Comparison of ENCODE assay signal across 30 mouse cellular contexts in the genomic region with DNA sequence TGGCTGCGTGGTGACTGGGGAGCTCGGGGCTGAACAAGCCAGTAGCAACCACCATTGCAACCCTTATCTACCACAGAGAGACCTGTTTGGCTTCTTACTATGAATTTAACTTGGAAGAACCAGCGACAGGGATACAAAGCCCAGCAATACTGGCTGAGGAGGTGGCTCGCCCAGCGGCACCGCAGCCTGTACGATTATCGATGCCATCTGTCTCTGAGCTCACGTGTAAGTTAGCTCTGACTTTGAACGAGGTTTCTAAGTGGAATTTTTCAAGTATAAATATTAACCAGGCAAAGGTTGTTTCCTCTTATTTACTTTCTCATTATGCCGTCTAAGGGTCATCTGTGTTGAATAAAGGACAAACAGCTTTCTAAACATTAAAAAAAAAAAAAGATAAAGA. TPM values are rescaled to one million over a fixed set of nuclear protein-coding genes. Genes with fewer than 3 reads are reported as not detected.
A peak's percentile ranks its signal among the peaks of the same experiment; 100 is the strongest.
DNase-seq lines count a peak whose midpoint lies in the region; ATAC-seq lines count a peak whose summit lies in the region.
"Had no signal": no experiment of that assay in that cellular context is flagged by ENCODE, and none has a peak within 500 bp of the region (broad histone marks: within the 10 kb centered on the region; RNA-seq: fewer than 3 reads in every experiment).

No protein-coding gene starts in this region.

- 79% methylated on average over 11 of the region's 11 CpGs for WGBS in liver, embryonic 11.5 days
- 69% methylated on average over 11 of the region's 11 CpGs for WGBS in liver, embryonic 16.5 days (ENCODE audit: insufficient replicate concordance)

- no peaks in the 10 kb centered on the region for H3K9me3 ChIP-seq in liver, embryonic 11.5 days (ENCODE audit: control insufficient read depth, low read length)
- H3K9me3 ChIP-seq in liver, embryonic 16.5 days (replicated peaks; ENCODE audit: control insufficient read depth, low read length) = no peaks in the 10 kb centered on the region
- H3K9me3 ChIP-seq: heart, embryonic 13.5 days; hindbrain, embryonic 10.5 days; hindbrain, embryonic 15.5 days; limb, embryonic 13.5 days; midbrain, embryonic 13.5 days; neural tube, embryonic 13.5 days had no signal

- H3K4me2 ChIP-seq in liver, embryonic 11.5 days = no peak overlapping the region
- peak overlapping the region; percentile 9; the same call in 1 of the 2 replicates for H3K4me2 ChIP-seq in liver, embryonic 16.5 days (ENCODE audit: low read depth, low read length)
- H3K4me2 ChIP-seq: heart, embryonic 13.5 days; hindbrain, embryonic 15.5 days; limb, embryonic 13.5 days; midbrain, embryonic 13.5 days; neural tube, embryonic 13.5 days had no signal

- H3K36me3 ChIP-seq in liver, embryonic 11.5 days (ENCODE audit: control insufficient read depth, insufficient read depth, low read length) = peaks cover 8% of the 10 kb centered on the region; the same call in 1 of the 2 replicates
- H3K36me3 ChIP-seq in liver, embryonic 16.5 days (ENCODE audit: control insufficient read depth, insufficient read depth) = no peaks in the 10 kb centered on the region; the same call in none of the 2 replicates
- H3K36me3 ChIP-seq: hindbrain, embryonic 15.5 days had no signal

- H3K4me3 ChIP-seq in liver, embryonic 11.5 days (ENCODE audit: low read depth, low read length) = no peak overlapping the region
- no peak overlapping the region for H3K4me3 ChIP-seq in liver, embryonic 16.5 days (ENCODE audit: low read depth, low read length)
- H3K4me3 ChIP-seq: erythroblast, embryonic 14.5 days; gastrocnemius, adult 2 months; heart, embryonic 13.5 days; hindbrain, embryonic 10.5 days; hindbrain, embryonic 15.5 days; layer of hippocampus, adult 2 months; left cerebral cortex, adult 2 months; limb, embryonic 13.5 days; midbrain, embryonic 13.5 days; neural tube, embryonic 13.5 days had no signal

- peak; percentile 53 for DNase-seq in kidney, adult 18-20 months
- no peak for DNase-seq in kidney, postnatal 10 days
- DNase-seq in liver, embryonic 11.5 days (ENCODE audit: low spot score) = no peak
- no peak for DNase-seq in liver
- no peak for DNase-seq in left cerebral cortex, postnatal 25 days (ENCODE audit: low spot score in 2 of 2)
- DNase-seq in T-cell, adult 2 months (ENCODE audit: low spot score) = no peak
- DNase-seq: adrenal gland, postnatal 25 days; cerebellum, adult 18-20 months; cerebellum, postnatal 14 days; gastrocnemius, adult 2 months; gastrocnemius, postnatal 36 days; heart, adult 18-20 months; heart, postnatal 14 days; lung, adult 2 months; lung, postnatal 10 days; right cerebral cortex, postnatal 4 days had no signal

- no peak for ATAC-seq in liver, embryonic 11.5 days (replicated peaks; ENCODE audit: low FRiP score)
- peak; percentile 24; the same call in 1 of the 2 replicates for ATAC-seq in liver, embryonic 16.5 days (ENCODE audit: low read depth)
- ATAC-seq: forebrain, embryonic 16.5 days; inflammation-experienced regulatory T-cells, adult 6 months; midbrain, embryonic 13.5 days; Patski had no signal

- no peak overlapping the region for H3K9ac ChIP-seq in liver, embryonic 11.5 days (ENCODE audit: low read depth, low read length)
- H3K9ac ChIP-seq in liver, embryonic 16.5 days (ENCODE audit: low read depth, low read length) = no peak overlapping the region
- H3K9ac ChIP-seq: heart, embryonic 13.5 days; hindbrain, embryonic 15.5 days; limb, embryonic 13.5 days; midbrain, embryonic 13.5 days; neural tube, embryonic 13.5 days had no signal

- H3K4me1 ChIP-seq in liver, embryonic 11.5 days (replicated peaks; ENCODE audit: control insufficient read depth, insufficient read depth, low read length) = no peaks in the 10 kb centered on the region
- no peaks in the 10 kb centered on the region; the same call in 1 of the 2 replicates for H3K4me1 ChIP-seq in liver, embryonic 16.5 days (ENCODE audit: control insufficient read depth, low read depth, low read length)
- H3K4me1 ChIP-seq: heart, embryonic 13.5 days; limb, embryonic 13.5 days; midbrain, embryonic 13.5 days had no signal

- peak overlapping the region; percentile 39; the same call in 1 of the 2 replicates for H3K27ac ChIP-seq in liver, embryonic 11.5 days (ENCODE audit: low read depth, low read length)
- H3K27ac ChIP-seq in liver, embryonic 16.5 days (ENCODE audit: low read length) = no peak overlapping the region
- H3K27ac ChIP-seq: gastrocnemius, adult 2 months; heart, embryonic 13.5 days; hindbrain, embryonic 10.5 days; hindbrain, embryonic 15.5 days; layer of hippocampus, adult 2 months; left cerebral cortex, adult 2 months; limb, embryonic 13.5 days; macrophage; midbrain, embryonic 13.5 days; neural tube, embryonic 13.5 days had no signal

- intact Hi-C loops in left cerebral cortex, postnatal 25 days (cut with DNase I) = no loop called here

- no peaks in the 10 kb centered on the region for H3K27me3 ChIP-seq in liver, embryonic 11.5 days (replicated peaks; ENCODE audit: control insufficient read depth, insufficient read depth, low read length)
- no peaks in the 10 kb centered on the region for H3K27me3 ChIP-seq in liver, embryonic 16.5 days (ENCODE audit: control insufficient read depth, insufficient read depth, low read depth, low read length)
- H3K27me3 ChIP-seq: heart, embryonic 13.5 days; hindbrain, embryonic 15.5 days; limb, embryonic 13.5 days; midbrain, embryonic 13.5 days; neural tube, embryonic 13.5 days; Patski had no signal

RNA-seq across cellular contexts. Expression of gene Mtif3, which starts 53.9 kb away (rescaled TPM):
- 23.2 and 25.0 TPM in 2 replicates for polyA plus RNA-seq in liver, embryonic 11.5 days (2014; fragmentation: Nextera tagmentation; extraction: Ambion mirVana)
- polyA plus RNA-seq in liver, embryonic 16.5 days (2015; fragmentation: Nextera tagmentation; extraction: Ambion mirVana) = 10.4 and 11.8 TPM in 2 replicates
- total RNA-seq in left cerebral cortex, postnatal 25 days (2021) = 10 to 100 TPM; 20.6 to 20.8 TPM

RNA-seq across cellular contexts. Expression of gene Lnx2, which starts 58.9 kb away (rescaled TPM):
- polyA plus RNA-seq in liver, embryonic 11.5 days (2014; fragmentation: Nextera tagmentation; extraction: Ambion mirVana) = 13.3 and 13.7 TPM in 2 replicates
- polyA plus RNA-seq in liver, embryonic 16.5 days (2015; fragmentation: Nextera tagmentation; extraction: Ambion mirVana) = 4.6 and 5.7 TPM in 2 replicates
- total RNA-seq in left cerebral cortex, postnatal 25 days (2021) = 1 to 10 TPM; 5.1 to 6.3 TPM

RNA-seq across cellular contexts. Expression of gene Polr1d, which starts 59.3 kb away (rescaled TPM):
- polyA plus RNA-seq in liver, embryonic 11.5 days (2014; fragmentation: Nextera tagmentation; extraction: Ambion mirVana) = 180 and 182 TPM in 2 replicates
- 54.4 and 56.9 TPM in 2 replicates for polyA plus RNA-seq in liver, embryonic 16.5 days (2015; fragmentation: Nextera tagmentation; extraction: Ambion mirVana)
- 10 to 100 TPM; 72.0 to 72.9 TPM for total RNA-seq in left cerebral cortex, postnatal 25 days (2021)
